Mouse (Mus musculus): ENCODE measurements around the gene Stk10. TPM values are rescaled to one million over a fixed set of nuclear protein-coding genes. Genes with fewer than 3 reads are reported as not detected.

Stk10 gene
- polyA plus RNA-seq (2017; shearing (Covaris generic)): 198 TPM

DNA sequence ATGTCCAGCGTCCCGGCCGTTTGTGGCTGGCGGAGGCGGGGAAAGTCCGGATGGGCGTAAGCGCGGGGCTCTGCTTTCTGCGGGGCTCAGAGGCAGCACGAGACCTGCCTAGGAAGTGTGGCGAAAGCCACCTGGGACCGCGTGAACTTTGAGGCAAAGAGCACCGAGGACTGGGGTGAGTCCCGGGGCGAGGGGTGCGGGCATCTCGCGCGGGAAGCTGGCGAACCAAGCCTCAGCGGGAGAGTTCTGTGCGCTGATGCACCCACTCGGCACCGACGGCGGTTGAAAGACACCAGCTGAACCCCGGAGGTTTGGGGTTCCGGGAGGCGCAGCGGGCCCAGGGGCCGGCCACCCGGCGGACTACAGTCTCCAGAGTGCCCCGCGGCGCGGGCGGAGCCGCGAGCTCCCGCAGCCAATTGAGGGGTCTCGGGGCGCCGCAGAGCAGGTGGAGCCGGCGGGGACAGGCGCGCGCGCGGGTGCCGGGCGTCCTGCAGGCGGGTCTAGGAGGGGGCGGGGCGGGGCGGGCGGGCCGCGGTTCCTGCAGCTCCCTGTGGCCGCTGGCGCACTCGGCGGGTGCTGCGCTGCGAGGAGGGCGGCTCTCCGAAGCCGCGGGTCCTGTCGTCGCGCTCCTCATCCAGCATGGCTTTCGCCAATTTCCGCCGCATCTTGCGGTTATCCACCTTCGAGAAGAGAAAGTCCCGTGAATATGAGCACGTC lies at the start of gene Stk10:
Gene Stk10, plus strand, starts transcription at position 541 of the 717 bp plus-strand sequence.

DNA sequence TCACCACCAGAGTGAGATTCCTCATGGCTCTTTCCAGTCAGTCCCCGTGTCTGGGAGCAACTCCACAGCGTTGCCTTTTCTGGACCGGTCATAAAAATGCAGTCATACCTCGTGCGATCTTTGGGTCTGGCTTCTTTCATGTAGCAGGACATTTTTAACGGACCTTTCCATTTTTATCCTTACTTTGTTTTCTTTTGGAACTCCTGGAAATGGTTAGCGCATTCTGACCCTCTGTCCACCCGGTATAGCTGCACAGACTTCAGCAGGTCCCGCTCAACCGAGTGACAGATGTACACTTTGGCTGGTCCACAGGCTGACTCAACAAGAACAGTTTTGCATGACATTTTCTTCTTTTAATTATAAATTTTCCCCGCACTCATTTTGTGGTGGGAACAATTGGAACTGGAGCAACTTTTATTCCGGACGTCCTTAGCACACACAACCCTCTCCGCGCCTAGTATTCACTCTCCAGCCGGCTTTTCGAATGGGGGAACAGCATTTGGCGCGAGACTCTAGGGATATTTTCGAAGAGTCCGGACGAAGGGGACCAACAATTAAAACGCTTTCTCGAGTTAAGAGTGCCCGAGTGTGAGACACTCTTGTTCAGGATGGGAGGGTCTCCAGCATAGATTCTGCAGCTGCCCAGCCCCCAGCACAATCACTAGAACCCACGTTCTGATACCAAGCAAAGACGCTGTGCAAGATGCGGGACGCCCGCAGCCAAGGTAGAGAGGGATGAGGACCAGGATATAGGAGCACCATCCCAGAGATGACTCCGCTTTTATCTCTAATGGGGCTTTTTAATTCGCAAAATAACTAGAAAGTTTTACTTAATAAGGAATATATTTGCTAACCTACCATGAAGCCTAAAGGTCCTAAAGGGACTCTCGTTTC lies 987 bp upstream of the Stk10 start, which contains the start of gene Efcab9:
Gene Efcab9, minus strand, starts transcription at position 211 of the 894 bp plus-strand sequence.

DNA sequence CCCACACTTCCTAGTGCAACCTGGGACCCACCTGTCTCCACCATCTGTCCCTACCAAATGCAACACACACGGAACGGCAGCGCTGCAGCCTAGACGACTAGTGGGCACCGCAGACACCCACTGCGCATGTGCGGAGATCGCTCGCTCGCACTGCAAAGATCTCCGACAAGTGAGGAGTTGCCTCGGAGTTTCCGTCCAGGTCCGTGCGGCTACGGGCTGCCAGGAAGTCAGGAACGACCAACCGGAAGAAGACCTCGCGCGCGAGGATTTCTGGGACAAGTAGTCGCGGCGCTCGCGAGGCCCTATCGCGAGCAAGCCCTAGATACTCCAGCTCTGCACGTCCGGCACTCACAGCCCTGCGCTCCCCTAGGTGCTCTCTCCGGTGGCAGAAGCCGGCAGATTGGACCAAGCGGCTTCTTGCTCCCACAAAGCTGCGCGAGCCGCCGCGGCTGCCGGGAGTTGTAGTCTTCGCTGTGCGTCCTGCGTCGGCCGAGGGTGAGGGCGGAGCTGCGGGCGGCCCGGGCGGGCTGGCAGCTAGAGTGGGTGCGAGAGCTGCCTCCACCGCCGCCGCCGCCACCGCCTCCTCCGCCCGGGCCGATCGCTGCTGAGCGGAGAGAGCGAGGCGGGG lies 109.3 kb downstream of the Stk10 start, which contains the start of gene Fbxw11:
Gene Fbxw11, plus strand, starts transcription at position 476 of the 628 bp plus-strand sequence.

Other genes with a start within 250 kb of the Stk10 start
- gene Hba-a1, start 249.8 kb upstream of the Stk10 start, polyA plus RNA-seq (2017; shearing (Covaris generic)): not detected
- not detected for gene Hbq1b, start 246.3 kb upstream of the Stk10 start, polyA plus RNA-seq (2017; shearing (Covaris generic))
- not detected for gene Hba-a2, start 236.8 kb upstream of the Stk10 start, polyA plus RNA-seq (2017; shearing (Covaris generic))
- not detected for gene Hbq1a, start 233.2 kb upstream of the Stk10 start, polyA plus RNA-seq (2017; shearing (Covaris generic))
- not detected for gene Sh3pxd2b, start 185.5 kb upstream of the Stk10 start, polyA plus RNA-seq (2017; shearing (Covaris generic))
- gene Ubtd2, start 77.9 kb upstream of the Stk10 start, polyA plus RNA-seq (2017; shearing (Covaris generic)): 8.5 TPM
- gene Efcab9, start 1.2 kb upstream of the Stk10 start, polyA plus RNA-seq (2017; shearing (Covaris generic)): 0.97 TPM
- gene Fbxw11, start 109.4 kb downstream of the Stk10 start, polyA plus RNA-seq (2017; shearing (Covaris generic)): 71.2 TPM